Mouse (Mus musculus): ENCODE measurements at regions not wholly inside any gene's neighbourhood (a gene's known extent, or its start where the extent isn't known, plus 50 kb on each side); places are given as distances from the start of the nearest gene placed in this dataset.

GRCm38 (mm10) chr5:111879044-111879443 is 145.3 kb downstream of the Gm26897 start:
- Histone ChIP-seq H3K36me3 (replicated peaks) (no peaks in the 10 kb centered on the region), H3K4me1 (peaks cover 7% of the 10 kb centered on the region; the same call in 1 of the 2 replicates), H3K27me3 (replicated peaks) (no peaks in the 10 kb centered on the region), H3K9me3 (no peaks in the 10 kb centered on the region), H3K4me3 (no peak overlapping the region), H3K9ac (no peak overlapping the region), H3K4me2 (no peak overlapping the region), H3K27ac (no peak overlapping the region)
- no peak for ATAC-seq (replicated peaks)

GRCm38 (mm10) chr5:111880268-111880667 is 146.5 kb downstream of the Gm26897 start:
- 82% methylated on average over 2 of the region's 2 CpGs for WGBS

GRCm38 (mm10) chr5:111881517-111881916 is 147.8 kb downstream of the Gm26897 start:
- ATAC-seq (replicated peaks), result no peak
- H3K36me3 ChIP-seq (replicated peaks), result no peaks in the 10 kb centered on the region
- H3K27ac ChIP-seq, result no peak overlapping the region
- peaks cover 11% of the 10 kb centered on the region; the same call in 1 of the 2 replicates for H3K4me1 ChIP-seq
- H3K4me3 ChIP-seq, result no peak overlapping the region
- WGBS, result 32% methylated on average over 5 of the region's 5 CpGs
- H3K9ac ChIP-seq, result no peak overlapping the region
- H3K9me3 ChIP-seq, result no peaks in the 10 kb centered on the region
- H3K27me3 ChIP-seq (replicated peaks), result 0 out of 2 replicates have a peak, but pooled peaks cover 2% of the 10 kb centered on the region
- no peak overlapping the region for H3K4me2 ChIP-seq

More at GRCm38 (mm10) chr5:111880268-111880667, 146.5 kb downstream of the Gm26897 start:
- ATAC-seq (replicated peaks), result no peak
- no peaks in the 10 kb centered on the region for H3K27me3 ChIP-seq (replicated peaks)
- no peak overlapping the region for H3K4me2 ChIP-seq
- H3K4me3 ChIP-seq, result no peak overlapping the region
- H3K9ac ChIP-seq, result no peak overlapping the region
- H3K27ac ChIP-seq, result no peak overlapping the region
- H3K36me3 ChIP-seq (replicated peaks), result no peaks in the 10 kb centered on the region
- no peaks in the 10 kb centered on the region for H3K9me3 ChIP-seq
- H3K4me1 ChIP-seq, result peaks cover 7% of the 10 kb centered on the region; the same call in 1 of the 2 replicates

GRCm38 (mm10) chr5:111887281-111887680 is 153.6 kb downstream of the Gm26897 start:
- Histone ChIP-seq H3K27ac (no peak overlapping the region), H3K4me2 (no peak overlapping the region), H3K9ac (no peak overlapping the region), H3K36me3 (replicated peaks) (no peaks in the 10 kb centered on the region), H3K9me3 (no peaks in the 10 kb centered on the region), H3K4me1 (peaks cover 13% of the 10 kb centered on the region), H3K4me3 (no peak overlapping the region), H3K27me3 (replicated peaks) (peaks cover 10% of the 10 kb centered on the region; the same call in 1 of the 2 replicates)
- 78% methylated on average over 4 of the region's 4 CpGs for WGBS
- no peak for ATAC-seq (replicated peaks)

- Histone ChIP-seq H3K27ac (no peak overlapping the region), H3K27me3 (replicated peaks) (peaks cover 10% of the 10 kb centered on the region; the same call in 1 of the 2 replicates), H3K4me3 (no peak overlapping the region), H3K4me2 (no peak overlapping the region), H3K36me3 (replicated peaks) (no peaks in the 10 kb centered on the region), H3K9me3 (no peaks in the 10 kb centered on the region), H3K4me1 (peaks cover 32% of the 10 kb centered on the region), H3K9ac (no peak overlapping the region)
- ATAC-seq (replicated peaks), result no peak
- 60% methylated on average over 7 of the region's 7 CpGs for WGBS
Observed at GRCm38 (mm10) chr5:111890800-111891199, 157.1 kb downstream of the Gm26897 start.

GRCm38 (mm10) chr5:111891261-111891693 is 157.6 kb downstream of the Gm26897 start:
- H3K27ac ChIP-seq, result no peak overlapping the region
- WGBS, result 66% methylated on average over 8 of the region's 8 CpGs
- H3K9me3 ChIP-seq, result no peaks in the 10 kb centered on the region
- peaks cover 29% of the 10 kb centered on the region for H3K4me1 ChIP-seq
- no peak overlapping the region for H3K4me3 ChIP-seq
- ATAC-seq (replicated peaks), result no peak
- H3K36me3 ChIP-seq (replicated peaks), result no peaks in the 10 kb centered on the region
- H3K27me3 ChIP-seq (replicated peaks), result peaks cover 7% of the 10 kb centered on the region; the same call in 1 of the 2 replicates
- no peak overlapping the region for H3K9ac ChIP-seq
- H3K4me2 ChIP-seq, result no peak overlapping the region

- Histone ChIP-seq H3K4me3 (no peak overlapping the region), H3K9me3 (no peaks in the 10 kb centered on the region), H3K9ac (no peak overlapping the region), H3K36me3 (replicated peaks) (no peaks in the 10 kb centered on the region), H3K27me3 (replicated peaks) (no peaks in the 10 kb centered on the region), H3K4me1 (peaks cover 34% of the 10 kb centered on the region), H3K27ac (no peak overlapping the region), H3K4me2 (no peak overlapping the region)
- ATAC-seq (replicated peaks), result no peak
- WGBS, result 59% methylated on average over 3 of the region's 3 CpGs
Observed at GRCm38 (mm10) chr5:111892956-111893355, 159.2 kb downstream of the Gm26897 start.

- Histone ChIP-seq H3K4me1 (peaks cover 44% of the 10 kb centered on the region), H3K4me3 (peak overlapping the region; percentile 23), H3K9me3 (no peaks in the 10 kb centered on the region), H3K9ac (peak overlapping the region; percentile 26), H3K36me3 (replicated peaks) (no peaks in the 10 kb centered on the region), H3K4me2 (peak overlapping the region; percentile 47), H3K27ac (peak overlapping the region; percentile 59), H3K27me3 (replicated peaks) (no peaks in the 10 kb centered on the region)
- ATAC-seq (replicated peaks), result peak; percentile 85
- under 1% methylated on average over 11 of the region's 11 CpGs for whole genome bisulfite sequencing
Observed at GRCm38 (mm10) chr5:111893905-111894311, 160.2 kb downstream of the Gm26897 start.

GRCm38 (mm10) chr5:111897568-111897967 is 163.8 kb downstream of the Gm26897 start:
- no peak overlapping the region for H3K4me3 ChIP-seq
- H3K9ac ChIP-seq, result no peak overlapping the region
- peaks cover 40% of the 10 kb centered on the region for H3K4me1 ChIP-seq

GRCm38 (mm10) chr5:111898482-111898881 is 164.8 kb downstream of the Gm26897 start:
- Histone ChIP-seq H3K9ac (no peak overlapping the region), H3K9me3 (no peaks in the 10 kb centered on the region), H3K4me3 (no peak overlapping the region), H3K27ac (peak overlapping the region; percentile 13; the same call in 1 of the 2 replicates), H3K36me3 (replicated peaks) (no peaks in the 10 kb centered on the region), H3K4me2 (no peak overlapping the region), H3K4me1 (peaks cover 36% of the 10 kb centered on the region), H3K27me3 (replicated peaks) (no peaks in the 10 kb centered on the region; the same call in 1 of the 2 replicates)
- ATAC-seq (replicated peaks), result no peak
- WGBS, result 15% methylated on average over 12 of the region's 12 CpGs

More at GRCm38 (mm10) chr5:111897568-111897967, 163.8 kb downstream of the Gm26897 start:
- 73% methylated on average over 4 of the region's 4 CpGs for WGBS
- H3K36me3 ChIP-seq (replicated peaks), result no peaks in the 10 kb centered on the region
- no peak overlapping the region for H3K27ac ChIP-seq
- H3K9me3 ChIP-seq, result no peaks in the 10 kb centered on the region
- no peak overlapping the region for H3K4me2 ChIP-seq
- no peaks in the 10 kb centered on the region for H3K27me3 ChIP-seq (replicated peaks)
- no peak for ATAC-seq (replicated peaks)

- Histone ChIP-seq H3K27ac (no peak overlapping the region), H3K4me1 (peaks cover 20% of the 10 kb centered on the region)
- WGBS, result 37% methylated on average over 5 of the region's 5 CpGs
Observed at GRCm38 (mm10) chr5:111901197-111901596, 167.5 kb downstream of the Gm26897 start.

GRCm38 (mm10) chr5:111901678-111902077 is 168.0 kb downstream of the Gm26897 start:
- no peak overlapping the region for H3K27ac ChIP-seq
- H3K9ac ChIP-seq, result no peak overlapping the region
- H3K4me1 ChIP-seq, result peaks cover 20% of the 10 kb centered on the region
- 22% methylated on average over 5 of the region's 5 CpGs for WGBS
- H3K4me3 ChIP-seq, result no peak overlapping the region
- H3K9me3 ChIP-seq, result no peaks in the 10 kb centered on the region
- no peak for ATAC-seq (replicated peaks)
- no peaks in the 10 kb centered on the region; the same call in 1 of the 2 replicates for H3K27me3 ChIP-seq (replicated peaks)
- H3K36me3 ChIP-seq (replicated peaks), result no peaks in the 10 kb centered on the region
- H3K4me2 ChIP-seq, result no peak overlapping the region

More at GRCm38 (mm10) chr5:111901197-111901596, 167.5 kb downstream of the Gm26897 start:
- no peak overlapping the region for H3K4me3 ChIP-seq
- H3K4me2 ChIP-seq, result no peak overlapping the region
- H3K9ac ChIP-seq, result no peak overlapping the region
- no peaks in the 10 kb centered on the region; the same call in 1 of the 2 replicates for H3K27me3 ChIP-seq (replicated peaks)
- no peaks in the 10 kb centered on the region for H3K36me3 ChIP-seq (replicated peaks)
- H3K9me3 ChIP-seq, result no peaks in the 10 kb centered on the region
- no peak for ATAC-seq (replicated peaks)

GRCm38 (mm10) chr5:111908085-111908484 is 174.4 kb downstream of the Gm26897 start:
- ATAC-seq (replicated peaks), result no peak
- 43% methylated on average over 14 of the region's 14 CpGs for WGBS
- Histone ChIP-seq H3K27me3 (replicated peaks) (no peaks in the 10 kb centered on the region), H3K4me2 (no peak overlapping the region), H3K36me3 (replicated peaks) (no peaks in the 10 kb centered on the region), H3K9ac (no peak overlapping the region), H3K4me1 (peaks cover 17% of the 10 kb centered on the region), H3K9me3 (no peaks in the 10 kb centered on the region), H3K4me3 (no peak overlapping the region), H3K27ac (no peak overlapping the region)
